Mouse (Mus musculus) midbrain, embryonic 14.5 days (tissue): ENCODE data around the gene Gpank1. TPM values are rescaled to one million over a fixed set of nuclear protein-coding genes. Genes with fewer than 3 reads are reported as not detected.

ENCODE experiments used
- ATAC-seq: fragments of 200-750 bp; cut with Nextera tagmentation; 2 replicates; pipeline ENCODE4 v1.8.0; 2017; ENCODE audit warnings: moderate number of reproducible peaks, moderate library complexity; ENCODE audit not compliant: low FRiP score, low TSS enrichment
- DNase-seq: peaks from one replicate; pipeline ENCODE4 v3.0.0-alpha.2; 2015
- H3K27ac ChIP-seq: fragments of 300-500 bp; sonication (generic); replicated peaks from 2 replicates; pipeline ENCODE4 v1.5.1; 2014; ENCODE audit warnings: mild to moderate bottlenecking, low read depth, low read length, moderate library complexity
- H3K27me3 ChIP-seq: fragments of 300-500 bp; sonication (generic); 2 replicates; pipeline ENCODE4 v1.6.1; 2014; ENCODE audit warnings: low read length, control low read depth, mixed read lengths; ENCODE audit not compliant: control insufficient read depth, insufficient read depth
- H3K36me3 ChIP-seq: fragments of 300-500 bp; sonication (generic); 2 replicates; pipeline ENCODE4 v1.6.1; 2014; ENCODE audit warnings: low read length, control low read depth; ENCODE audit not compliant: control insufficient read depth, insufficient read depth
- H3K4me1 ChIP-seq: fragments of 300-500 bp; sonication (generic); 2 replicates; pipeline ENCODE4 v1.6.1; 2014; ENCODE audit warnings: mild to moderate bottlenecking, antibody characterized with exemption, low read length, control low read depth; ENCODE audit not compliant: control insufficient read depth, insufficient read depth
- H3K4me2 ChIP-seq: fragments of 300-500 bp; sonication (generic); 2 replicates; pipeline ENCODE4 v1.6.1; 2014; ENCODE audit warnings: mild to moderate bottlenecking, low read length, moderate library complexity
- H3K4me3 ChIP-seq: fragments of 300-500 bp; sonication (generic); replicated peaks from 2 replicates; pipeline ENCODE4 v1.5.1; 2014; ENCODE audit warnings: low read depth, low read length
- H3K9ac ChIP-seq: fragments of 300-500 bp; sonication (generic); replicated peaks from 2 replicates; pipeline ENCODE4 v1.6.1; 2014; ENCODE audit warnings: mild to moderate bottlenecking, low read length, moderate library complexity
- H3K9me3 ChIP-seq: fragments of 300-500 bp; sonication (generic); 2 replicates; pipeline ENCODE4 v1.6.1; 2016; ENCODE audit warnings: low read length, control low read depth, mixed read lengths; ENCODE audit not compliant: control insufficient read depth
- WGBS: fragments of 180-500 bp; shearing (Covaris S2); extraction: QIAGEN DNeasy Blood & Tissue Kit; methylation state at CpG from one replicate; pipeline ENCODE4 v1.1.7; 2014; 5-methylcytosine and 5-hydroxymethylcytosine counted together
- polyA plus RNA-seq: library from polyadenylated mRNA; unstranded; fragments of >200 nt; fragmentation: Nextera tagmentation; extraction: Ambion mirVana; gene quantifications from 2 replicates; pipeline ENCODE4 v1.2.1, GENCODE M21; 2014

Gene Gpank1
- polyA plus RNA-seq, 1 experiment from 2014 or later, result 24.2 TPM

- Histone ChIP-seq H3K9me3 (no peaks in the 10 kb centered on the region), H3K4me2 (no peak overlapping the region), H3K4me3 (no peak overlapping the region), H3K27ac (no peak overlapping the region), H3K36me3 (peaks cover 78% of the 10 kb centered on the region), H3K9ac (no peak overlapping the region), H3K27me3 (no peaks in the 10 kb centered on the region), H3K4me1 (peaks cover 11% of the 10 kb centered on the region)
- DNase-seq, result no peak
- 93% methylated on average over 15 of the region's 15 CpGs for WGBS
- no peak for ATAC-seq
These were observed 26.5 kb upstream of the Gpank1 start for GRCm38 (mm10) chr17:35094475-35095365.

DNA sequence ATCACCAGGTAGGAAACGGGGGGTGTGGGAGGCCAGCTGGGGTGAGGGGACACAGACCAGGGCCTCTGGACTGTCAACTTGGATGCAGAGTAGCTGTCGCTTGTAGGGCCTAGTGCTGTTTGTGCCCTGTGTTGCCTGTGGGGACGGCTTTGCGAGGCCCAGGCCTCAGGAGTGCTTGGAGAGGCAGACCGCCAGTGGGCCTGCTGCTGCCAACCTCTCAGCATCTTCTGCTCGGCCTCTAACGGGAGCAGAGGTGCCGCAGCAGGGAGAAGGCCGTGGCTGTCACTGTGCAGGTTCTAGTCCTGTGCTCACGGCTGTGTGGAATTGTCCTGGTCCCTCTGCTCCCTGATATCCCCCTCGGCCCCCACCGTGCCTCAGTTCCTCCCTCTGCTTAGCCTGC, 24.7 kb upstream of the Gpank1 start:
- 83% methylated on average over 12 of the region's 12 CpGs for WGBS
- Histone ChIP-seq H3K4me3 (no peak overlapping the region), H3K27me3 (no peaks in the 10 kb centered on the region), H3K27ac (no peak overlapping the region), H3K36me3 (peaks cover 94% of the 10 kb centered on the region), H3K4me1 (no peaks in the 10 kb centered on the region), H3K9ac (no peak overlapping the region), H3K9me3 (no peaks in the 10 kb centered on the region), H3K4me2 (no peak overlapping the region)
- ATAC-seq (no peak), DNase-seq (no peak)

- H3K27me3 ChIP-seq, result no peaks in the 10 kb centered on the region
- ATAC-seq (no peak), DNase-seq (no peak)
- no peaks in the 10 kb centered on the region for H3K9me3 ChIP-seq
- H3K36me3 ChIP-seq, result peaks cover 95% of the 10 kb centered on the region
- no peak overlapping the region for H3K4me2 ChIP-seq
- no peak overlapping the region for H3K9ac ChIP-seq
- H3K4me3 ChIP-seq, result no peak overlapping the region
- 66% methylated on average over 12 of the region's 12 CpGs for WGBS
- H3K4me1 ChIP-seq, result no peaks in the 10 kb centered on the region
- no peak overlapping the region for H3K27ac ChIP-seq
These were observed 24.0 kb upstream of the Gpank1 start for GRCm38 (mm10) chr17:35097164-35097655.

DNA sequence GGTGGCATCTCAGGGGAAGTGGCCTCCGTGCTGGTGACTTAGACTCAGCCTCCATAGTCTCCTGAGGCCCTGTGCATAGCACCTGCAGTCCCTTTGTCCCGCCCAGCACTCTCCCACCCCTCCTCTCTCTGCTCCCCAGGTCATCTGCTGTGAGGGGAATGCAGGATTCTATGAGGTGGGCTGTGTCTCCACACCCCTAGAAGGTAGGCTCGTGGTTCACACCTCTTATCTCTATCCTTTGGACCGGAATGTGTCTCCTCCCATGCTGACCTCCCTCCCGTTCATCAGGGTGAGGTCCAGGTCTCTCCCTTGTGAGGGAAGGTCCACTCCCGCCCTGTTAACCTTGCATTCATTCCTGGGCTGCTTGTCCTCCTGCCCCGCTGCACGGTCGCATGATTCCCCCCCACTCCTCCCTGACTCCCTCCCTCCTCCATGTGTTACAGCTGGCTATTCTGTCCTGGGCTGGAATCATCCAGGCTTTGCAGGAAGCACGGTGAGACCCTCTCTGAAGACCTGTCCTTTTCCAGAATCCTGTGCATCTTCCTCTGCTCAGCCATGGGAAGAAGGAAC, 21.0 kb upstream of the Gpank1 start:
- 67% methylated on average over 10 of the region's 10 CpGs for WGBS
- no peak overlapping the region for H3K4me2 ChIP-seq
- peaks cover 93% of the 10 kb centered on the region for H3K36me3 ChIP-seq
- no peak overlapping the region for H3K9ac ChIP-seq
- H3K9me3 ChIP-seq, result no peaks in the 10 kb centered on the region
- ATAC-seq, result no peak
- H3K27me3 ChIP-seq, result no peaks in the 10 kb centered on the region
- H3K4me1 ChIP-seq, result no peaks in the 10 kb centered on the region
- no peak overlapping the region for H3K27ac ChIP-seq
- H3K4me3 ChIP-seq, result no peak overlapping the region
- DNase-seq, result no peak

- no peaks in the 10 kb centered on the region for H3K27me3 ChIP-seq
- no peak for ATAC-seq
- H3K4me1 ChIP-seq, result 0 out of 2 replicates have a peak, but pooled peaks cover 3% of the 10 kb centered on the region
- H3K36me3 ChIP-seq, result peaks cover 85% of the 10 kb centered on the region
- DNase-seq, result no peak
- H3K9me3 ChIP-seq, result no peaks in the 10 kb centered on the region
- no peak overlapping the region for H3K27ac ChIP-seq
- H3K9ac ChIP-seq, result no peak overlapping the region
- H3K4me3 ChIP-seq, result no peak overlapping the region
- WGBS, result 89% methylated on average over 11 of the region's 11 CpGs
- H3K4me2 ChIP-seq, result no peak overlapping the region
These were observed 20.1 kb upstream of the Gpank1 start for GRCm38 (mm10) chr17:35101161-35101560.

DNA sequence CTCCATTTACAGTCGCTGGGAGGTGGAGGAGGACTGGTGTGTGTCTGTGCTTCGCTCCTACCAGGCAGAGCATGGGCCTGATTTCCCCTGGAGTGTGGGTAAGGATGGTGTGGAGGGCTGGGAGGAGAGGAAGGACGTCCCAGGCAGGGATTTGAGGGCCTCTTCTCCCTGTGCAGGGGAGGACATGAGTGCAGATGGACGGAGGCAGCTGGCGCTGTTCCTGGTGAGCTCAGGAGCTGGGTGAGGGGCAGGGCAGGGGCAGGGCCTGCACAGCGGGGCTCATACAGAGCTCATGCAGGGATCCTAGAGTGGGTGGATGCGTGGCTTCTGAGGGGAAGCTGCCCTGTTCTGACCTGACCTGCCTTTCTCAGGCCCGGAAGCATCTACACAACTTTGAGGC, 19.0 kb upstream of the Gpank1 start:
- no peak overlapping the region for H3K27ac ChIP-seq
- DNase-seq, result no peak
- no peak overlapping the region for H3K4me2 ChIP-seq
- H3K9ac ChIP-seq, result no peak overlapping the region
- peaks cover 74% of the 10 kb centered on the region for H3K36me3 ChIP-seq
- no peak for ATAC-seq
- H3K4me3 ChIP-seq, result no peak overlapping the region
- H3K4me1 ChIP-seq, result 0 out of 2 replicates have a peak, but pooled peaks cover 3% of the 10 kb centered on the region
- 79% methylated on average over 8 of the region's 8 CpGs for WGBS
- H3K27me3 ChIP-seq, result no peaks in the 10 kb centered on the region
- no peaks in the 10 kb centered on the region for H3K9me3 ChIP-seq

DNA sequence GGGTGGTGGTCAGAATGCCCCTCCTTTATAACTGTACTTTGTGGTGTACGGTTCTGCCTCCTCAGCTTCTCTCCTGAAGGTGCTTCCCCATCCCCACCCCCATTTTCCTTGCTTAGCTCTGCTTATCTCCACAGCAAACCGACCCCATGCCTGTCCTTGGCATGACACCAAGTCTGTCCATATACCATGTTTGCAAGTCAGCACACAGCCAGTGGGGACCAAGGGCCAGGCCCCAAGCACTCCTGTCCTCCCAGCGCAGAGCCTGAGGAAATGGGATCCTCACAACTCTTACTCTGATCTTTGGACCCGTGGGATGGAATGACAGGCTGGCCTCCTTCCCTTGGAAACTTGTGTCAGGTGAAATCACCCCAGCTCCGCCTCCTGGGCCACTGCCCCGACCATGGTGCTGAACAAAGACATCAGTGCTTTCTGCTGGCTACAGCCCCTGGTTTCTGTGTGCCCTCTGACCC, 18.0 kb upstream of the Gpank1 start:
- no peak for ATAC-seq

DNA sequence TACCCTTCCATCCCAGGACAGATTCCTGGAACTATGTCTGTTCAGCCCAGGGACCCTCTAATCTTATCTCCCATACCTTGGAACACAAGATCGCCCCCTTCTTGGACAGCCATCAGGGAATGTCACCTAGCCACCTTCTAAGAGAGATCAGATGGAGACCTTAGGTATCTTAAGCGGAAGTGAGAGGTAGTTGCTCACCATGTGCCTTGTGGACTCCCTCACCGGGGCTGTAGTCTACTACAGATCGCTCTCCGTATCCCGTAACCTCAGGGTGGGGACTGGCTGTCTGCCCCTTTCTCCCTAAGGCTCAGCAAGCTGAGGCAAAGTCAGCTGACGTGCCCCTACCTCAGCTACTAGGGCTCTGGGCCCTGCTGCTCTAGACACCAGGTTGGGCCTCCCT, 17.2 kb upstream of the Gpank1 start:
- Histone ChIP-seq H3K27ac (no peak overlapping the region), H3K9me3 (no peaks in the 10 kb centered on the region), H3K4me3 (no peak overlapping the region), H3K9ac (no peak overlapping the region), H3K27me3 (no peaks in the 10 kb centered on the region), H3K4me2 (no peak overlapping the region), H3K4me1 (0 out of 2 replicates have a peak, but pooled peaks cover 3% of the 10 kb centered on the region), H3K36me3 (peaks cover 59% of the 10 kb centered on the region)
- DNase-seq (no peak), ATAC-seq (no peak)
- 93% methylated on average over 7 of the region's 7 CpGs for WGBS

More for the DNA sequence above, 18.0 kb upstream of the Gpank1 start:
- Histone ChIP-seq H3K27me3 (no peaks in the 10 kb centered on the region), H3K4me1 (0 out of 2 replicates have a peak, but pooled peaks cover 3% of the 10 kb centered on the region), H3K4me2 (no peak overlapping the region), H3K4me3 (no peak overlapping the region), H3K27ac (no peak overlapping the region), H3K9me3 (no peaks in the 10 kb centered on the region), H3K9ac (no peak overlapping the region), H3K36me3 (peaks cover 67% of the 10 kb centered on the region)
- WGBS, result 70% methylated on average over 6 of the region's 6 CpGs
- DNase-seq, result no peak
